Mouse (Mus musculus): ENCODE data around the gene Cnpy3.
A peak's percentile ranks its signal among the peaks of the same experiment; 100 is the strongest.

The Cnpy3 gene

DNA sequence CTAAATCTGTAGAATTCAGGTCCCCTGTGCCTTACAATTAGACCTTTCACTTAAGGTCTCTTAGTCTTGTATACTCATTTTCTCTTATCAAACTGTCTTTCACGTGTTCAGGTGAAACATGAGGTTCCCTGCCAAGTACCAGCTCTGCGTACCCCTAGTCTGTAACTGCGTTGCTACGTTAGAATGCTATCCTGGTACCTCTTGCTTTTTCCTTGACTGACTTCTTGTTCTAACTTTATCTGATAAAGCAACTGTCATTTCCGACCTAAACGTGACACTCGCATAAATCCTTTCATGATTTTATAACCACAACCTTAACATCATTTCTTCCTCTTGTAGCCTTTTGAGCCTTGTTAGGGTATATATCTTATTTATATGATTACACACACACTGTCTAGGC is 39.6 kb downstream of the Cnpy3 start:
- DNase-seq: no peak

DNA sequence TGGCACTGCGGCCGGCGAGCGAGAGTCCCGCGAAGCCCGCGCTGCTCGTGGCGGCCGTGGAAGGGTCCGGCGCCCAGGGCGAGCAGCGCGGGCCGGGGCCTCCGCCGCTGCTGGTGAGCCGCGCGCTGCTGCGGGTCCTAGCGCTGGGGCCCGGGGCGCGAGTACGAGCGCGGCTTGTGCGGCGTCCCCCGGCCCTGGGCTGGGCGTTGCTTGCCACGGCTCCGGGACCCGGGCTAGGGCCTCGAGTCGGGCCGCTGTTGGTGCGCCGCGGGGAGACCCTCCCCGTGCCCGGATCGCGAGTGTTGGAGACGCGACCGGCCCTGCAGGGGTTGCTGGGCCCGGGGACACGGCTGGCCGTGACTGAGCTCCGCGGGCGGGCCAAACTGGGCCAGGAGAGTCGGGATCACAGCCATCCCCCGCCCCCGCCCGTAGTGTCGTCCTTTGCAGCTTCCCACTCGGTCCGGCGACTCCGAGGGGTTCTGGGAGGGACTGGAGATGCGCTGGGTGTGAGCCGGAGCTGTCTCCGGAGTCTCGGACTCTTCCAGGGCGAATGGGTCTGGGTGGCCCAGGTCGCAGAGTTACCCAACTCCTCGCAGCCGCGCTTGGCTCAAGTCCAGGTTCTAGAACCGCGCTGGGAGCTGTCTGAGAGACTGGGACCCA is 40.3 kb downstream of the Cnpy3 start:
- peak; percentile 48 for DNase-seq

- peak; percentile 95 for DNase-seq
Observed at GRCm38 (mm10) chr17:46710959-46711597, 40.9 kb downstream of the Cnpy3 start, which contains the start of gene Pex6. TSS of gene Pex6 (plus strand) at chr17:46711463.

DNA sequence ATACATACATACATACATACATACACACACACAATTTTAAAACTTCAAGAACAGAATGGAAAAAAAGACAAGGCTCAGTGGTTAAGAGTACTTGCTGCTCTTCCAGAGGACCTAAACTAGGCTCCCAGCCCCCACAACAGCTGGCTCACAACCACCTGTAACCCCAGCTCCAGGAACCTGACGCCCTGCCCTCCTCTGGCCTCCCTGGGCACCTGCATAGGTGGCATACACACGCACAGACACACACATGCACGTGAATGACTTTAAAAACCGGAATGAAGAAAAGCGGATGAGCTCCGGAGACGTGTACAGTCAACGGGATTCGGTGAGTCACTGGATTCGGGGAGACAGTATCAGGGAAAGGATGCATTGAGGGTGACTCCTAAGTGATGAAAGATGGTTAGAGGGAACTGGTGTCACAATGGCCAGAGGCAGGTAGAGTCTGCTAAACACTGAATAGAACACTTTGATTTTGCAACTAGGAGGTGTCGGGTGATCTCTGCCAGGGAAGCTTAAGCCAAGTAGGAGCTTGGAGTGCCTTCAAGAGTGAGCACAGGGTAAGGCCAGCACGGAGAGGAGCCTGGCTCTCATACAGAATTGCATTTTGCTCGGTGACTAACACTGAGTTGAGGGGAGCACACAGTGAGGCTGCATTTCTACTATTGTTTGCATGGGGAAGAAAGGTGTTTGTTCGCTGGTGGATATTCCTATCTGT is 45.5 kb downstream of the Cnpy3 start:
- no peak for DNase-seq

DNA sequence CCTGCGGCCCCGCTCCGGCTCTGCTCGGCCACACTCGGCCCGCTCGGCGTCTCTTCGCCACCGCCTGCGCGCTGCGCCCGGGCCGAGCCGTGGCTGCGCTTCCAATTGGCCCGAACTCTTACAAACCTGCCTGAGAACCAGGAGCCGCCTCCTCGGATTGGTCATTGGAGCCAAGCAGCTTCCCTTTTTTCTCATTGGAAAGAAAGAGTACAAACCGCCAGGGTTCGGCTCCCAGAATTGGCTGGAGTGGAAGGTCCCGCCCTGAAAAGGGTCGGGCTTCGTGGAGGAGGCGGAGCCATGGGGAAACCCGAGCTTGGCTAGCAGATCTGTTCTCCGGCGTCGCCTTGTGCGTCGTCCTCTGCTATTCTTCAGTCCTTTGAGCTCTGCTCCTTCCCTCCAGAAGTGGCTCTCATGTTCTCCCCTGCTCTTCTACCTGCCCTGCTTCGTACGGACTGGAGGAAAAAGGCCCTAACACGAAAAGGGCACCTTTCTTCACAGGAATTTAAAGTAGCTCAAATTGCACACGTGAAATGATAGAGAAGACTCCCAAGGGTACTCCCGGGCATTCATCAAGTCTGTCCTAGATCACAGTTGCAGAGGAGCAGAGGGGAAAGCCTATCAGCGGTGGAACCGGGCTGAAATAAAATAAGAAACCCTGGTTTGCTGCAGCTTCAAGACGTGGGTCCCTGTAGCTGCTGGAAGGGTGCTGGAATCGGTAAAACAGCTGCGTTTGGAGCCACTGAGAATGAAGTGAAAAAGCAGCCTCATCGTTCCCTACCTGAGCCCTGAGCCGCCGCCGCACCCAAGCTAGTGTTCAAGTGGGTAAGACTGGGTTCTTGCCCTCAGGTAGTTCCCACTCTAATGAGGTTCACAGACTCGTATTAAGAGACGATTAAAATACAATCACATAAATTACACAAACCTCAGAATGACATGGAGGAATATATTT is 46.9 kb downstream of the Cnpy3 start, which contains the start of gene Ppp2r5d:
Gene Ppp2r5d, minus strand, starts transcription at position 225 of the 949 bp plus-strand sequence.
- DNase-seq: peak; percentile 96

DNA sequence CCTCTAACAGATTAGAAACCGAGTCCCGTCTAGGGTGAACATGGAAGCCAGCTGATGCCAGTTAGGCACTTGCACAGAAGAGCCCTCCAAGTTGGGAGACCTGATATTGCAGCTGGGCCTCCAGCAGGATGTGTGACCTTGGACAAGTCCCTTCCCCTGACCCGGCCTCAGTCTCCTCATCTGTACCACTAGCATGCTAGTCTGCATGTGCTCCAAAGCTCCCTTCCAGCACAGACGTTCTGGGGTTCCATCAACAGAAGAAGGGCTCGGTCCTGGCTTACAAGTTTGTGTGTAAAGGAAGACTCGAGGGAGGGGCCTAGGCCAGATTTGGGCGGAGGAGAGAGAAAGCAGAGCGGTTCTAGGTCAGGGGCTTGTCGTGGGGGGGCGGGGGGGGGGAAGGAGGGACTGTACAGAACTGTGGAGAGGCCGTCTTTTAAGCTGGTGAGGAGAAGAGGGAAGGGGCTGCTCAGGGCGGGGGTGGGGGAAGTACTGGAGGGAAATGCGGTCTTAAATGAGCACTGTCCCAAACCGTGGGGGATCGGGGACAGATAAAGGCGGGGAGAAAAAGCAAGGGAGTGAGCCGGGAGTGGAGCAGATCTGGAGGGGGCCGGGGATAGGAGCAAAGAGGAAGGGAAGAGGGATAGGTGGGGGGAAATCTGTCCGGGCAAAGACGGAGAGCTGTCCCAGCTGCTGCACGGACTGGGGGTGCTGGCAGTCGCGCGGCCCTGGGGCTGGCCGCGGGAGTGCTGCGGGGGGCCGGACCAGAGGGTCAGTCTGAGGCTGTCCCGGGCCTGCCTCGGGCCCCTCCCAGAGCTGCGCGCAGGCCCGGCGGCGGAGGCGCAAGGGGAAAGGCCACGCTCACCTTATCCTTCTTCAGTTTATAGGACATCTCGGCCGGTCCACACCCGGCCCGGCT is 47.8 kb downstream of the Cnpy3 start:
- DNase-seq: peak; percentile 48

- no peak for DNase-seq
Observed at GRCm38 (mm10) chr17:46702506-46702905, 49.5 kb downstream of the Cnpy3 start.

DNA sequence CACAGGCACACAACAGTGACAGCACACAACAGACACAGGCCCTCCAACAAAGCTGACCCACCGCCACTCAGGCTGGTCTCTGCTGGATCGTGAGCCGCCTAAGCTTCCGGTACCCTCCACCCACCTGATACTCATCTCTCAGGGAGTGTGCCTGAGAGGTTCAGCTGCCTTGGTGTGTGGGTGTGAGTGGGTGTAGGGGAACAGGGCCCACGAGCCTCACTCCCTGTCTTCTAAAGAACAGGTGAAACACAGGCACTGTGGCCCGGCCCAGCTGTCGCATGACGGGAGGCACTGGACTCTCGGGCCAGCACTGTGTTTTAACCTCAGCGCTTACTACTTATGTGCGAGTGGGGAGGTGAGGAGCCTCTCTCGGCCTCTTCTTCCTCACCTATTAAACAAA is 49.9 kb downstream of the Cnpy3 start:
- no peak for DNase-seq

- DNase-seq: no peak
Observed at GRCm38 (mm10) chr17:46701489-46701888, 50.5 kb downstream of the Cnpy3 start.

- DNase-seq: no peak
Observed at GRCm38 (mm10) chr17:46699912-46700311, 52.1 kb downstream of the Cnpy3 start.

GRCm38 (mm10) chr17:46699245-46699644 is 52.8 kb downstream of the Cnpy3 start:
- no peak for DNase-seq

DNA sequence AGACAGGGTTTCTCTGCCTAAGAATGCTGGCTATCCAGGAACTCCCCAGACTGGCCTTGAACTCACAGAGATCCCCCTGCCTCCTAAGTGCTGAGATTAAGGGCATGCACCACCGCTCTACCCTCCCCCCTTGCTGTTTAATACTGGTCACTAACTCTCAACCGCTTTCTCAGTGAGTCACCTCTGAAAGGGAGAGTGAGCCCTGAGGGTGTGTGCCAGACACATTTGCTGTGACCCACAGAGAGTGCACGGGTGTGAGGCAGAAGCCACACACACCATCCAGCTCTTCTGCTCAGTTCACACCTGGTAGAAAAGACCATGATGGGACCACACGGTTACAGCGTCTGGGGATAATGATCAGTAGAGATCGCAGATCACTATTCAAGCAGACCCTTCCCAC is 53.5 kb downstream of the Cnpy3 start:
- no peak for DNase-seq

DNA sequence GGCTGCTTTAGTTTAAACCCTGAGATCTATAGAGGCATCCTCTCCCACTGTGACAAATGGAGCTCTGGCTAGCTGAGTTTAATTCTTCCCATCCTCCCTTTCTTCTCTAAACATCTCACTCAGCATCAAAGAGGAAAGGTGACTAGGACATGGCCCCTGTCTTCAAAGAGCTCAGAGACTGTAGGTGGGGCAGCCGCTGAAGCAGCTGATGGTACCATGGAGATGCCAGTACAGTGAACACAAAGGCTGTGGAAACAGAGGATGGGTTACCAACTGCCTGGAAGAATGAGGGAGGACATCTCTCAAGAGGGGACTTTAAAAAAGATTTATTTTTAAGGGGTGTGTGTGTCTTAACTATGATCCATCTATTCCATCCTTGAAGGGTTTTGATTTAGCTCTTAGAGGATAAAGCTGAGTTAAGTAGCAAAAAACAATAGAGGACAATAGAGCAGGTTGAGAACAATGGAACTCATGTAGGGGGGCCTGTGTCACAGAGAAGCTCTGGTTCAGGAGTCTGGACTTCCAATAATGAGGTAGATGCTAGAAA is 57.4 kb downstream of the Cnpy3 start:
- no peak for DNase-seq

GRCm38 (mm10) chr17:46691390-46691789 is 60.6 kb downstream of the Cnpy3 start:
- DNase-seq: no peak

GRCm38 (mm10) chr17:46690665-46691064 is 61.3 kb downstream of the Cnpy3 start:
- DNase-seq: no peak

- DNase-seq: no peak
Observed at GRCm38 (mm10) chr17:46685913-46686312, 66.1 kb downstream of the Cnpy3 start.
